Mouse (Mus musculus) neural tube, embryonic 12.5 days (tissue): ENCODE results near the gene Stk33. TPM values are rescaled to one million over a fixed set of nuclear protein-coding genes. Genes with fewer than 3 reads are reported as not detected.

Source experiments
- ATAC-seq: fragments of 200-750 bp; cut with Nextera tagmentation; 2 replicates; pipeline ENCODE4 v1.8.0; 2017; ENCODE audit warnings: low read depth, mild to moderate bottlenecking, moderate TSS enrichment, moderate library complexity; ENCODE audit not compliant: low FRiP score
- H3K27ac ChIP-seq: fragments of 300-500 bp; sonication (generic); 2 replicates; pipeline ENCODE4 v1.5.1; 2016
- H3K27me3 ChIP-seq: fragments of 300-500 bp; sonication (generic); replicated peaks from 2 replicates; pipeline ENCODE4 v1.6.1; 2016; ENCODE audit warnings: mild to moderate bottlenecking
- H3K36me3 ChIP-seq: fragments of 300-500 bp; sonication (generic); 2 replicates; pipeline ENCODE4 v1.6.1; 2016; ENCODE audit warnings: mild to moderate bottlenecking
- H3K4me1 ChIP-seq: fragments of 300-500 bp; sonication (generic); 2 replicates; pipeline ENCODE4 v1.6.1; 2016
- H3K4me2 ChIP-seq: fragments of 300-500 bp; sonication (generic); replicated peaks from 2 replicates; pipeline ENCODE4 v1.6.1; 2016; ENCODE audit warnings: mild to moderate bottlenecking
- H3K4me3 ChIP-seq: fragments of 300-500 bp; sonication (generic); 2 replicates; pipeline ENCODE4 v1.5.1; 2016
- H3K9ac ChIP-seq: fragments of 300-500 bp; sonication (generic); 2 replicates; pipeline ENCODE4 v1.6.1; 2016; ENCODE audit warnings: mild to moderate bottlenecking
- H3K9me3 ChIP-seq: fragments of 300-500 bp; sonication (generic); 2 replicates; pipeline ENCODE4 v1.6.1; 2016; ENCODE audit warnings: mild to moderate bottlenecking
- WGBS: fragments of 180-500 bp; shearing (Covaris S2); methylation state at CpG from one replicate; pipeline ENCODE4 v1.1.7; 2016; 5-methylcytosine and 5-hydroxymethylcytosine counted together
- polyA plus RNA-seq: library from polyadenylated mRNA; unstranded; fragments of >200 nt; fragmentation: Nextera tagmentation; extraction: Ambion mirVana; gene quantifications from 2 replicates; pipeline ENCODE4 v1.2.1, GENCODE M21; 2016

Gene Stk33
- polyA plus RNA-seq, 1 experiment from 2014 or later, result 6.4 TPM

GRCm38 (mm10) chr7:109234476-109234875, 204.4 kb downstream of the Stk33 start:
- Histone ChIP-seq H3K4me1 (peaks cover 16% of the 10 kb centered on the region; the same call in 1 of the 2 replicates), H3K4me2 (no peak overlapping the region), H3K36me3 (no peaks in the 10 kb centered on the region), H3K27me3 (no peaks in the 10 kb centered on the region), H3K9me3 (no peaks in the 10 kb centered on the region), H3K27ac (no peak overlapping the region), H3K9ac (no peak overlapping the region), H3K4me3 (no peak overlapping the region)
- no peak for ATAC-seq
- 20% methylated on average over 5 of the region's 5 CpGs for whole genome bisulfite sequencing

- Histone ChIP-seq H3K9me3 (no peaks in the 10 kb centered on the region), H3K27ac (no peak overlapping the region), H3K27me3 (no peaks in the 10 kb centered on the region), H3K4me1 (peaks cover 16% of the 10 kb centered on the region; the same call in 1 of the 2 replicates), H3K4me3 (no peak overlapping the region), H3K36me3 (no peaks in the 10 kb centered on the region), H3K9ac (no peak overlapping the region), H3K4me2 (no peak overlapping the region)
- peak; percentile 43; the same call in 1 of the 2 replicates for ATAC-seq
- WGBS, result 43% methylated on average over 11 of the region's 11 CpGs
Observed at GRCm38 (mm10) chr7:109231881-109232321, 207.0 kb downstream of the Stk33 start.

GRCm38 (mm10) chr7:109231307-109231706, 207.6 kb downstream of the Stk33 start:
- Histone ChIP-seq H3K27me3 (no peaks in the 10 kb centered on the region), H3K27ac (no peak overlapping the region), H3K4me3 (no peak overlapping the region), H3K4me1 (peaks cover 16% of the 10 kb centered on the region; the same call in 1 of the 2 replicates), H3K36me3 (no peaks in the 10 kb centered on the region), H3K9ac (no peak overlapping the region), H3K4me2 (no peak overlapping the region), H3K9me3 (no peaks in the 10 kb centered on the region)
- ATAC-seq, result peak; percentile 11; the same call in 1 of the 2 replicates
- WGBS, result 71% methylated on average over 5 of the region's 5 CpGs

DNA sequence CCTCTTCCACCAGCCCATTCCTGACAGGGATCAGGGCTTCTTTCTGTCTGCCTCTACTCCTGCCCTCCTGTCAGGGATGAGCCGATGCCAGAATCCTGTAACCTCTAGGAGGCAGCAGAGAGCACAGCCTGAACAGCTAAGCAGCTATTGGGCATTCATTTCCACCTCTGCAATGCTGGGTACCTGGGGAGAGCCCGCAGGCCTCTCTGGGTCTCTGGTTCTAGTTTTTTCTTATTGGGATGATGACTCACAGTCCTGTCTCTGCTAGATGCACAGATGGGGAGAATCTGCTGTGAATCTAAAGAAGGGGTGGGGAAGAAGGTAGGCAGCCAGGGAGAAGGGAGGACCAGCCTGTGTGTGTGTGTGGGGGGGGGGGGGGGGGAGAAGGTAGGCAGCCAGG, 208.1 kb downstream of the Stk33 start:
- H3K36me3 ChIP-seq, result no peaks in the 10 kb centered on the region
- 30% methylated on average over 2 of the region's 2 CpGs for WGBS
- no peak overlapping the region for H3K4me2 ChIP-seq
- no peaks in the 10 kb centered on the region for H3K27me3 ChIP-seq
- H3K4me3 ChIP-seq, result no peak overlapping the region
- ATAC-seq, result peak; percentile 27; the same call in 1 of the 2 replicates
- no peak overlapping the region for H3K9ac ChIP-seq
- no peak overlapping the region for H3K27ac ChIP-seq
- peaks cover 16% of the 10 kb centered on the region; the same call in 1 of the 2 replicates for H3K4me1 ChIP-seq
- H3K9me3 ChIP-seq, result no peaks in the 10 kb centered on the region

Other genes with a start within 250 kb of the Stk33 start
- 0.05 and 0.14 TPM in 2 replicates for gene Trim66, start 69.1 kb upstream of the Stk33 start, polyA plus RNA-seq
- 88.0 and 90.4 TPM in 2 replicates for gene Rpl27a, start 80.1 kb upstream of the Stk33 start, polyA plus RNA-seq